Mouse (Mus musculus) embryonic facial prominence, embryonic 12.5 days (tissue): Measurements from ENCODE around the gene Bsn. TPM values are rescaled to one million over a fixed set of nuclear protein-coding genes. Genes with fewer than 3 reads are reported as not detected.
A peak's percentile ranks its signal among the peaks of the same experiment; 100 is the strongest.

Experiments used
- ATAC-seq: fragments of 200-750 bp; cut with Nextera tagmentation; 2 replicates; pipeline ENCODE4 v1.8.0; 2017; ENCODE audit not compliant: insufficient number of reproducible peaks, insufficient read depth, low FRiP score, low TSS enrichment
- H3K27ac ChIP-seq: fragments of 300-500 bp; sonication (generic); 2 replicates; pipeline ENCODE4 v1.5.1; 2016; ENCODE audit warnings: mild to moderate bottlenecking
- H3K27me3 ChIP-seq: fragments of 300-500 bp; sonication (generic); 2 replicates; pipeline ENCODE4 v1.6.1; 2016; ENCODE audit warnings: mild to moderate bottlenecking, moderate library complexity
- H3K36me3 ChIP-seq: fragments of 300-500 bp; sonication (generic); 2 replicates; pipeline ENCODE4 v1.6.1; 2016; ENCODE audit warnings: mild to moderate bottlenecking
- H3K4me1 ChIP-seq: fragments of 300-500 bp; sonication (generic); 2 replicates; pipeline ENCODE4 v1.6.1; 2016
- H3K4me2 ChIP-seq: fragments of 300-500 bp; sonication (generic); replicated peaks from 2 replicates; pipeline ENCODE4 v1.6.1; 2016; ENCODE audit warnings: mild to moderate bottlenecking, moderate library complexity
- H3K4me3 ChIP-seq: fragments of 300-500 bp; sonication (generic); 2 replicates; pipeline ENCODE4 v1.5.1; 2016; ENCODE audit warnings: mild to moderate bottlenecking
- H3K9ac ChIP-seq: fragments of 300-500 bp; sonication (generic); 2 replicates; pipeline ENCODE4 v1.6.1; 2016; ENCODE audit warnings: mild to moderate bottlenecking, moderate library complexity
- H3K9me3 ChIP-seq: fragments of 300-500 bp; sonication (generic); 2 replicates; pipeline ENCODE4 v1.6.1; 2016; ENCODE audit warnings: mild to moderate bottlenecking, moderate library complexity
- WGBS: fragments of 180-500 bp; shearing (Covaris S2); methylation state at CpG from one replicate; pipeline ENCODE4 v1.1.7; 2016; 5-methylcytosine and 5-hydroxymethylcytosine counted together
- polyA plus RNA-seq: library from polyadenylated mRNA; unstranded; fragments of >200 nt; fragmentation: Nextera tagmentation; extraction: Ambion mirVana; gene quantifications from 2 replicates; pipeline ENCODE4 v1.2.1, GENCODE M21; 2016

The Bsn gene
- polyA plus RNA-seq, 1 experiment from 2014 or later, result 1.1 TPM

DNA sequence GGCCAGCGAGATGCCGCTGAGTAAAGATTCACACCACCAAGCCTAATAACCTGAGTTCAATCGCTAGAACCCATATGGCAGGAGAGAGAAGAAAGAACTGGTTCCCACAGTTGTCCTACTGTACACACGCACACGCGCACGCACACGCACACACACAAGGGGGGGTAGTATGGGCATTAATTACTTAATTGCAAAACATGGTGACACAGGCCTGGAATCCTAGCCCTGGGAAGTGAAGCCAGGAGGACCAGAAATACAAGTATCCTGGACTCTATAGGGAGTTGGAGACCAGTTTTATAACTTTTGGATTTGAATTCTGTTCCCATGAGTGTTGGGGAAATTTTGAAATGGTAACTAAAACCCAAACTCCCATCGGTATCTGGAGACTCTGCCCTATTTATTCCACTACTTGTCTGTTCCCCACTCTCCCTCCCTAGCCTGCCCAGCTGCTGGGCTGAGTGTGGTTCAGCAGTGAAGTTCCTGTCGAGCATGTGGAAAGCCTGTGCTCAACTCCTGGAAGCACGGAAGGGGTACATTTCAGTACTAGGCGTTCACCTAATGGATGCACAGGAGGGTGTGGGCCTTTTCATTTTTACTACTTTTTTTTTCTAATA lies 29.7 kb upstream of the Bsn start:
- Histone ChIP-seq H3K36me3 (peaks cover 21% of the 10 kb centered on the region), H3K27ac (no peak overlapping the region), H3K27me3 (no peaks in the 10 kb centered on the region), H3K4me2 (no peak overlapping the region), H3K9ac (no peak overlapping the region), H3K9me3 (no peaks in the 10 kb centered on the region), H3K4me3 (no peak overlapping the region), H3K4me1 (no peaks in the 10 kb centered on the region)
- WGBS, result 84% methylated on average over 12 of the region's 12 CpGs
- no peak for ATAC-seq

DNA sequence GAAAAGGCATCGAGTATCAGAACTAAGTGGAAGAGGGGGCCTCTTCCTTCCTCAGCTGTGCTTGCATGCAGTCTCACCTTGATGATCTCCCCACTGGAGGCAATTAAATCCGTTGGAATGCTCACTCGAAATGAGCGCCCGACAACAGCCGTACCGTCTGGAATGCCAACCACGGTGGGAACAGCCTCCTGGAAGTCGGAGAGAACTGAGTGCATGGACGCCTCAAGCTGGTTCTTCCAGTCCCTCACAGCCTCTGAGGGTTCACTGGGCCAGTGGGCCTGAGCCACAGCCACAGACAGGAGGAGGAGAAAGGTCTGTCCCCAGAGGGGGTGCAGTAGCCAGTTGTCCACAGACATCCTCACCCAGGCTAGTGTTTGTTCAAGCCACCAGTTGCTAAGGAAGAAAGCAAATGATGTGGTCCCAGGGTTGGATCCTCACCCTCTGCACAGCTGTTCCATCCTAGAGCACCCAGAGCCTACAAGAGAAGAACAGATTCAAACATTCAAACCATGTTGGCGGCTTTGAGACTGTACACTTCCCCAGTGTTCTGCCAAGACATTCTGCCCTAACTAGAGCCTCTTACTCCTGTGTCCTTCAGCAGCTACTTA lies 27.9 kb upstream of the Bsn start:
- ATAC-seq, result no peak
- 73% methylated on average over 11 of the region's 11 CpGs for WGBS

GRCm38 (mm10) chr9:108217406-108217805 lies 27.2 kb upstream of the Bsn start:
- Histone ChIP-seq H3K9me3 (no peaks in the 10 kb centered on the region), H3K4me3 (no peak overlapping the region), H3K4me2 (no peak overlapping the region), H3K9ac (no peak overlapping the region), H3K36me3 (peaks cover 21% of the 10 kb centered on the region), H3K27ac (no peak overlapping the region), H3K4me1 (no peaks in the 10 kb centered on the region), H3K27me3 (no peaks in the 10 kb centered on the region)
- WGBS, result 92% methylated on average over 3 of the region's 3 CpGs
- no peak for ATAC-seq

More for the DNA sequence above, 27.9 kb upstream of the Bsn start:
- H3K27ac ChIP-seq, result no peak overlapping the region
- H3K36me3 ChIP-seq, result peaks cover 21% of the 10 kb centered on the region
- H3K9ac ChIP-seq, result no peak overlapping the region
- no peak overlapping the region for H3K4me2 ChIP-seq
- H3K9me3 ChIP-seq, result no peaks in the 10 kb centered on the region
- no peaks in the 10 kb centered on the region for H3K4me1 ChIP-seq
- no peaks in the 10 kb centered on the region for H3K27me3 ChIP-seq
- no peak overlapping the region for H3K4me3 ChIP-seq

GRCm38 (mm10) chr9:108213105-108213504 lies 22.9 kb upstream of the Bsn start:
- 25% methylated on average over 7 of the region's 7 CpGs for WGBS
- H3K27ac ChIP-seq, result no peak overlapping the region

DNA sequence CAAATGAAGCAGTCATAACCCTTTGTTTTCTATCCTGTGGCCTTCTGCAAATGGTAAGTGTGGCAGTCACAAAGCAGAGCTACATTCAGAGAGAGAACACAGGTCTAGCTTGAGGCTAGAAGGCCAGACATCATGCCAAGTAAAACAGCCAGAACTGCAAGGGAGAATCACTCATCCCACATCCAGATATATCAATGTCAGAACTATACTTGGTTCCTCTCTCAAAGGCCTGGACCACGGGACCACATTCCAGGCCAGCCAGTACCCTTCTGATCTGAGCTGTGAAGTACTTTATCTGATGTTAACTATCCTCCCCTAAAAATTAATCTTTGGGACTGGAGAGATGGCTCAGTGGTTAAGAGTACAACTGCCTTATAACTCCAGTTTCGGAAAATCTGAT lies 22.2 kb upstream of the Bsn start:
- Histone ChIP-seq H3K9me3 (no peaks in the 10 kb centered on the region), H3K9ac (no peak overlapping the region), H3K36me3 (peaks cover 36% of the 10 kb centered on the region), H3K4me1 (no peaks in the 10 kb centered on the region), H3K27ac (no peak overlapping the region), H3K4me2 (no peak overlapping the region), H3K4me3 (no peak overlapping the region), H3K27me3 (no peaks in the 10 kb centered on the region)
- WGBS, result 88% methylated on average over 2 of the region's 2 CpGs
- no peak for ATAC-seq

More at GRCm38 (mm10) chr9:108213105-108213504, 22.9 kb upstream of the Bsn start:
- Histone ChIP-seq H3K9me3 (no peaks in the 10 kb centered on the region), H3K4me3 (no peak overlapping the region), H3K4me2 (no peak overlapping the region), H3K9ac (no peak overlapping the region), H3K27me3 (no peaks in the 10 kb centered on the region), H3K36me3 (peaks cover 35% of the 10 kb centered on the region), H3K4me1 (no peaks in the 10 kb centered on the region)
- ATAC-seq, result no peak

DNA sequence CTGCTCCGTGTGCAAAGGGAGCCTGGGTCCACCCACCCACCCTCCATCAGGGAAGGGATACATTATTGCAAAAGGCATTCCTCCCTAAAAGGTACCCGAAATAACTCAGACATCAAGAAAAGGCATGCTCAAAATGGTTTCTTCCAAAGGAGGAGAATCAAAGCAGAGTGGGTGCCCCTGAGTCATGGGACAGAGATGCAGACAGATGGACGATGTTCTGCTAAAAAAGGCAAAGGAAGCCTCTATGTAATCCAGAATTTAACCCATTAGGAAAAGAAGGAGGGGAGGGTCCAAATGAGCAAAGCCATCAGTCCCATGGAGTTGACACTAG lies 15.4 kb upstream of the Bsn start:
- ATAC-seq, result no peak
- H3K27ac ChIP-seq, result no peak overlapping the region
- WGBS, result 84% methylated on average over 3 of the region's 3 CpGs

GRCm38 (mm10) chr9:108204884-108205570 lies 14.8 kb upstream of the Bsn start:
- Histone ChIP-seq H3K27me3 (no peaks in the 10 kb centered on the region), H3K27ac (no peak overlapping the region), H3K4me1 (peaks cover 9% of the 10 kb centered on the region; the same call in 1 of the 2 replicates), H3K4me2 (no peak overlapping the region), H3K36me3 (peaks cover 31% of the 10 kb centered on the region), H3K9me3 (no peaks in the 10 kb centered on the region), H3K4me3 (no peak overlapping the region), H3K9ac (no peak overlapping the region)
- ATAC-seq, result no peak
- WGBS, result 73% methylated on average over 8 of the region's 8 CpGs

More for the DNA sequence above, 15.4 kb upstream of the Bsn start:
- peaks cover 31% of the 10 kb centered on the region for H3K36me3 ChIP-seq
- no peaks in the 10 kb centered on the region for H3K9me3 ChIP-seq
- H3K4me3 ChIP-seq, result no peak overlapping the region
- no peak overlapping the region for H3K4me2 ChIP-seq
- H3K4me1 ChIP-seq, result peaks cover 7% of the 10 kb centered on the region; the same call in 1 of the 2 replicates
- no peaks in the 10 kb centered on the region for H3K27me3 ChIP-seq
- H3K9ac ChIP-seq, result no peak overlapping the region

GRCm38 (mm10) chr9:108203015-108203414 lies 12.8 kb upstream of the Bsn start:
- peaks cover 14% of the 10 kb centered on the region for H3K36me3 ChIP-seq
- no peak for ATAC-seq

DNA sequence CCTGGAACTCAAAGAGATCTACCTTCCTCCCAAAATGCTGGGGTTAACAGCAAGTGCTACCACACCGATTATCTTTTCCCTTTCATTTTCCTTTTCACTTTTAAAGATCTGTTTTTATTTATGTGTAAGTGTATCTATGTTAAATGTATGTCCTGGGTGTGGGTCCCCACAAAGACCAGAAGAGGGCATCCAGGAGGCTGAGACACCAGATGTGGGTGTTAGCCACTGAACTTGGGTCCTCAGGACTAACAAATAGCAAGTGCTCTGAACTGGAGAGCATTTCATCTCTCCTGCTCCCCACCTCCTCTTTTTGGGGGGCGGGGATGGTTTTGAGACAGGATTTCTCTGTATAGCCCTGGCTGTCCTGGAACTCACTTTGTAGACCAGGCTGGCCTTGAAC lies 12.0 kb upstream of the Bsn start:
- Histone ChIP-seq H3K4me2 (no peak overlapping the region), H3K27ac (no peak overlapping the region), H3K9me3 (no peaks in the 10 kb centered on the region), H3K9ac (no peak overlapping the region), H3K27me3 (no peaks in the 10 kb centered on the region), H3K36me3 (peaks cover 5% of the 10 kb centered on the region), H3K4me1 (peaks cover 9% of the 10 kb centered on the region; the same call in 1 of the 2 replicates), H3K4me3 (no peak overlapping the region)
- WGBS, result 94% methylated on average over 2 of the region's 2 CpGs
- no peak for ATAC-seq

More at GRCm38 (mm10) chr9:108203015-108203414, 12.8 kb upstream of the Bsn start:
- 41% methylated on average over 13 of the region's 13 CpGs for WGBS
- Histone ChIP-seq H3K4me2 (no peak overlapping the region), H3K4me1 (peaks cover 9% of the 10 kb centered on the region; the same call in 1 of the 2 replicates), H3K27ac (no peak overlapping the region), H3K4me3 (no peak overlapping the region), H3K9ac (no peak overlapping the region), H3K27me3 (no peaks in the 10 kb centered on the region), H3K9me3 (no peaks in the 10 kb centered on the region)

DNA sequence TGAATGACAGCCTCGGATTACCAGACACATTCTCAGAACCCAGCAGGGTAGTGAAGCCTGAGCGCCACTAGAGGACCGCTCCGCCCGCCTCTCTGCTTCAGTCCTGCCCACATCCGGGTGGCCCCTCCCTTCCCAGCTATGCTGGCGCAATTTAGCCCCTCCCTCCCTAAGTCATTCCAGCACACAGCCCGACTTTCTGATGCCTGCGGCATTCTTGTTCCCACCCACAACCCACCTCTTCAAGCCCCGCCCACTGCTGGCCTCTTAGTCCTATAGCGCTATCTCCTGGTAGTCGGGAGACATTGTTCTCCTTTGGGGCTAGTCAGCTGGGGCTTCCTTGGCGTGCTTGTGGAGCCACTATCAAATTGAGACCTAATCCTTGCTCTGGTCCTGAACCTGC lies 11.0 kb upstream of the Bsn start:
- no peak overlapping the region for H3K27ac ChIP-seq
- H3K4me2 ChIP-seq, result peak overlapping the region; percentile 39
- H3K4me1 ChIP-seq, result peaks cover 12% of the 10 kb centered on the region; the same call in 1 of the 2 replicates
- peak; percentile 89 for ATAC-seq
- H3K27me3 ChIP-seq, result no peaks in the 10 kb centered on the region
- H3K9ac ChIP-seq, result no peak overlapping the region
- H3K36me3 ChIP-seq, result no peaks in the 10 kb centered on the region
- H3K4me3 ChIP-seq, result peak overlapping the region; percentile 13
- no peaks in the 10 kb centered on the region for H3K9me3 ChIP-seq
- WGBS, result 1% methylated on average over 13 of the region's 13 CpGs

DNA sequence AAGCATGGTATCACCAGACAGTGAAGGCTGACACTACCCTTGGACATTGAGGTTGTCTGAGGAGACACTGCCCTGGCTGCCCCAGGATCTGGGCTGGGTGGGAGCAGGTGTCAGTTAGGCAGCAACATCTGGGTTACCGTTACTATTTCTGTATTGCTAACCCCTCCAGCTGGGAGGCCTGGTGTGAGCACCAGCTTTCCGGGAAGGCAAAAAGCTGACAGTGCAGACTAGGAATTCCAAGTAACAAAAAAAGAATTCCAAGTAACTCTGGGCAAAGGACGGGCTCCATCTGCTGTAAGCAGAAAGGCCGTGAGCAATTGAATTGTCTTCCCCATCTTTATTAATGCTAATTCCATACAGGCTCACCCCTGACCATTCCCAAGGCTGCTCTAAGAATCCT lies 8.4 kb upstream of the Bsn start:
- Histone ChIP-seq H3K4me3 (no peak overlapping the region), H3K4me1 (peaks cover 12% of the 10 kb centered on the region; the same call in 1 of the 2 replicates), H3K27me3 (no peaks in the 10 kb centered on the region), H3K9ac (no peak overlapping the region), H3K9me3 (no peaks in the 10 kb centered on the region), H3K36me3 (no peaks in the 10 kb centered on the region), H3K4me2 (no peak overlapping the region), H3K27ac (no peak overlapping the region)
- whole genome bisulfite sequencing, result 60% methylated on average over 4 of the region's 4 CpGs
- ATAC-seq, result no peak
